8 mouse cellular contexts compared by ENCODE assay signal in the genomic region with DNA sequence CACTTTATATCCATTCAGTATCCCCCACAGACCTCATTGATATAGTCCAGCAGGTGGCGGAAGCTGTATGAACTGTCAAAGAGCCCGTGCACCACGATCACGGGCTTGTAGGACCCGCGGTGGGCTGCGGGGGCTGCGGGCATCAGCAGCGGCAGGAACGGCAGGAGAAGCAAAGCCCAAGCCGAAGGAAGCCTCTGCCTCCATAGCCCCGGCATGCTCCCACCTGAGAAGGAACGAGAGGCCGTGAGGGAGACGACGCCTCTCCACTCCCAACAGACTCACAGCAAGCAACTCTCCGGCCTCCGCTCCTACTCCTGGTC. TPM values are rescaled to one million over a fixed set of nuclear protein-coding genes. Genes with fewer than 3 reads are reported as not detected.
DNase-seq lines count a peak whose midpoint lies in the region; ATAC-seq and TF ChIP-seq lines count a peak whose summit lies in the region.

No protein-coding gene starts in this region.

- H3K4me2 ChIP-seq in heart, embryonic 12.5 days, result peak overlapping the region; percentile 95
- peak overlapping the region; percentile 92 for H3K4me2 ChIP-seq in forebrain, postnatal 0 days (ENCODE audit: low read depth)
- H3K4me2 ChIP-seq in midbrain, embryonic 12.5 days (replicated peaks), result peak overlapping the region; percentile 91

- H3K9me3 ChIP-seq in heart, embryonic 12.5 days (replicated peaks), result no peaks in the 10 kb centered on the region
- H3K9me3 ChIP-seq in forebrain, postnatal 0 days (ENCODE audit: low read length), result no peaks in the 10 kb centered on the region
- no peaks in the 10 kb centered on the region for H3K9me3 ChIP-seq in midbrain, embryonic 12.5 days

- H3K27me3 ChIP-seq in heart, embryonic 12.5 days (replicated peaks), result peaks cover 31% of the 10 kb centered on the region
- no peaks in the 10 kb centered on the region for H3K27me3 ChIP-seq in forebrain, postnatal 0 days (ENCODE audit: insufficient read depth, low read length)
- H3K27me3 ChIP-seq in midbrain, embryonic 12.5 days, result peaks cover 22% of the 10 kb centered on the region

- intact Hi-C loops in heart, postnatal 25 days (cut with DNase I), result no loop called here

- peak overlapping the region; percentile 88 for H3K4me3 ChIP-seq in heart, embryonic 12.5 days
- H3K4me3 ChIP-seq in forebrain, postnatal 0 days (ENCODE audit: low read depth, low read length), result peak overlapping the region; percentile 55
- peak overlapping the region; percentile 58 for H3K4me3 ChIP-seq in midbrain, embryonic 12.5 days

- under 1% methylated on average over 18 of the region's 18 CpGs for WGBS in heart, embryonic 12.5 days
- WGBS in forebrain, postnatal 0 days, result 2% methylated on average over 18 of the region's 18 CpGs
- WGBS in midbrain, embryonic 12.5 days, result under 1% methylated on average over 18 of the region's 18 CpGs

- H3K9ac ChIP-seq in heart, embryonic 12.5 days, result peak overlapping the region; percentile 86
- H3K9ac ChIP-seq in forebrain, postnatal 0 days, result peak overlapping the region; percentile 54
- H3K9ac ChIP-seq in midbrain, embryonic 12.5 days (replicated peaks), result peak overlapping the region; percentile 68

- TF ChIP-seq CTCF in forebrain, postnatal 0 days (IDR thresholded peaks at IDR 0.05; ENCODE audit: low read depth), result peak; percentile 70

- peak overlapping the region; percentile 97; the same call in 1 of the 2 replicates for H3K27ac ChIP-seq in heart, embryonic 12.5 days (ENCODE audit: poor library complexity, severe bottlenecking)
- H3K27ac ChIP-seq in forebrain, postnatal 0 days (ENCODE audit: low read depth, low read length), result peak overlapping the region; percentile 92
- H3K27ac ChIP-seq in midbrain, embryonic 12.5 days (replicated peaks), result peak overlapping the region; percentile 88

- H3K4me1 ChIP-seq in heart, embryonic 12.5 days (replicated peaks), result peaks cover 45% of the 10 kb centered on the region
- peaks cover 26% of the 10 kb centered on the region for H3K4me1 ChIP-seq in forebrain, postnatal 0 days (ENCODE audit: insufficient read depth)
- H3K4me1 ChIP-seq in midbrain, embryonic 12.5 days, result peaks cover 49% of the 10 kb centered on the region

- ATAC-seq in heart, embryonic 12.5 days (ENCODE audit: insufficient number of reproducible peaks, low FRiP score), result peak; percentile 34; the same call in 1 of the 2 replicates
- peak; percentile 42 for ATAC-seq in forebrain, postnatal 0 days
- peak; percentile 17; the same call in 1 of the 2 replicates for ATAC-seq in midbrain, embryonic 12.5 days (ENCODE audit: low FRiP score, low read depth)

- DNase-seq in heart, postnatal 25 days (ENCODE audit: low spot score), result no peak
- peak; percentile 55 for DNase-seq in ZHBTc4 (ENCODE audit: low read depth, low spot score)
- DNase-seq in forebrain, postnatal 0 days, result peak; percentile 66
- peak; percentile 58 for DNase-seq in kidney, postnatal 14 days
- peak; percentile 44 to 54 for DNase-seq in thymus, postnatal 10 days (ENCODE audit: low spot score in 2 of 2)
- DNase-seq in layer of hippocampus, postnatal 25 days (ENCODE audit: extremely low spot score in 1 of 2, low spot score in 1 of 2), result no peak

- peaks cover 30% of the 10 kb centered on the region for H3K36me3 ChIP-seq in heart, embryonic 12.5 days
- H3K36me3 ChIP-seq in forebrain, postnatal 0 days (ENCODE audit: insufficient read depth), result peaks cover 17% of the 10 kb centered on the region
- peaks cover 18% of the 10 kb centered on the region for H3K36me3 ChIP-seq in midbrain, embryonic 12.5 days

RNA-seq across cellular contexts. Expression of gene Ppt2, which starts 1.6 kb away (rescaled TPM):
- polyA plus RNA-seq in heart, embryonic 12.5 days (2016; fragmentation: Nextera tagmentation; extraction: Ambion mirVana), result 28.9 TPM in 2 replicates
- 10 to 100 TPM; 53.2 to 53.7 TPM for total RNA-seq in heart, postnatal 25 days (2021)
- 24.2 and 27.2 TPM in 2 replicates for total RNA-seq in forebrain, postnatal 0 days (2014; rRNA removed)
- polyA plus RNA-seq in forebrain, postnatal 0 days (2015; fragmentation: Nextera tagmentation; extraction: Ambion mirVana), result 17.6 and 20.2 TPM in 2 replicates
- polyA plus RNA-seq in midbrain, embryonic 12.5 days (2016; fragmentation: Nextera tagmentation; extraction: Ambion mirVana), result 21.3 and 23.8 TPM in 2 replicates
- total RNA-seq in layer of hippocampus, postnatal 25 days (2021), result 10 to 100 TPM; 42.4 to 48.4 TPM

RNA-seq across cellular contexts. Expression of gene Prrt1, which starts 2.6 kb away (rescaled TPM):
- polyA plus RNA-seq in heart, embryonic 12.5 days (2016; fragmentation: Nextera tagmentation; extraction: Ambion mirVana), result 0.17 TPM in 1 of 2 replicates, not detected in the other
- 1 to 10 TPM; 1.1 to 1.9 TPM for total RNA-seq in heart, postnatal 25 days (2021)
- total RNA-seq in forebrain, postnatal 0 days (2014; rRNA removed), result 7.8 and 11.4 TPM in 2 replicates
- polyA plus RNA-seq in forebrain, postnatal 0 days (2015; fragmentation: Nextera tagmentation; extraction: Ambion mirVana), result 12.2 and 15.1 TPM in 2 replicates
- 3.9 and 4.2 TPM in 2 replicates for polyA plus RNA-seq in midbrain, embryonic 12.5 days (2016; fragmentation: Nextera tagmentation; extraction: Ambion mirVana)
- total RNA-seq in layer of hippocampus, postnatal 25 days (2021), result 100 to 1,000 TPM; 259 to 330 TPM

RNA-seq across cellular contexts. Expression of gene Egfl8, which starts 11.0 kb away (rescaled TPM):
- polyA plus RNA-seq in heart, embryonic 12.5 days (2016; fragmentation: Nextera tagmentation; extraction: Ambion mirVana), result 0.30 and 0.57 TPM in 2 replicates
- total RNA-seq in heart, postnatal 25 days (2021), result 1 to 10 TPM; 1.7 to 1.8 TPM
- 2.7 and 3.2 TPM in 2 replicates for total RNA-seq in forebrain, postnatal 0 days (2014; rRNA removed)
- 3.8 and 4.8 TPM in 2 replicates for polyA plus RNA-seq in forebrain, postnatal 0 days (2015; fragmentation: Nextera tagmentation; extraction: Ambion mirVana)
- 4.5 and 6.0 TPM in 2 replicates for polyA plus RNA-seq in midbrain, embryonic 12.5 days (2016; fragmentation: Nextera tagmentation; extraction: Ambion mirVana)
- 1 to 10 TPM; 2.1 to 3.7 TPM for total RNA-seq in layer of hippocampus, postnatal 25 days (2021)

RNA-seq across cellular contexts. Expression of gene Fkbpl, which starts 17.8 kb away (rescaled TPM):
- 10.2 and 11.1 TPM in 2 replicates for polyA plus RNA-seq in heart, embryonic 12.5 days (2016; fragmentation: Nextera tagmentation; extraction: Ambion mirVana)
- total RNA-seq in heart, postnatal 25 days (2021), result 1 to 10 TPM; 6.2 to 6.6 TPM
- 9.6 and 19.9 TPM in 2 replicates for total RNA-seq in forebrain, postnatal 0 days (2014; rRNA removed)
- polyA plus RNA-seq in forebrain, postnatal 0 days (2015; fragmentation: Nextera tagmentation; extraction: Ambion mirVana), result 8.2 and 11.4 TPM in 2 replicates
- 16.4 and 18.1 TPM in 2 replicates for polyA plus RNA-seq in midbrain, embryonic 12.5 days (2016; fragmentation: Nextera tagmentation; extraction: Ambion mirVana)
- total RNA-seq in layer of hippocampus, postnatal 25 days (2021), result 10 to 100 TPM; 14.1 to 14.9 TPM

RNA-seq across cellular contexts. Expression of gene Atf6b, which starts 20.2 kb away (rescaled TPM):
- polyA plus RNA-seq in heart, embryonic 12.5 days (2016; fragmentation: Nextera tagmentation; extraction: Ambion mirVana), result 63.2 and 67.0 TPM in 2 replicates
- total RNA-seq in heart, postnatal 25 days (2021), result 10 to 100 TPM; 15.6 to 17.8 TPM
- total RNA-seq in forebrain, postnatal 0 days (2014; rRNA removed), result 39.9 and 43.7 TPM in 2 replicates
- polyA plus RNA-seq in forebrain, postnatal 0 days (2015; fragmentation: Nextera tagmentation; extraction: Ambion mirVana), result 86.1 and 86.4 TPM in 2 replicates
- polyA plus RNA-seq in midbrain, embryonic 12.5 days (2016; fragmentation: Nextera tagmentation; extraction: Ambion mirVana), result 116 and 121 TPM in 2 replicates
- 100 to 1,000 TPM in 1 of 2 experiments, 10 to 100 TPM in 1; 97.1 to 102 TPM for total RNA-seq in layer of hippocampus, postnatal 25 days (2021)

Comparison
In these comparisons a context has a peak if more than half of its experiments do, and no peak if none do; other contexts are left out.
1. DNase-seq: peak in ZHBTc4 (single experiment), forebrain, postnatal 0 days (single experiment), kidney, postnatal 14 days (single experiment) and thymus, postnatal 10 days (2 of 2); none in heart, postnatal 25 days (single experiment) and layer of hippocampus, postnatal 25 days (0 of 2).
2. RNA of gene Prrt1, which starts 2.6 kb away (total RNA-seq): 259 to 330 TPM in layer of hippocampus, postnatal 25 days; 7.8 to 11.4 TPM in forebrain, postnatal 0 days and 1.1 to 1.9 TPM in heart, postnatal 25 days; every median in the first group is over 10 times any median in the second.
3. Peak in every context shown above with its lines, with median percentiles within 50 percentile points of each other: ATAC-seq, H3K27ac ChIP-seq, H3K4me2 ChIP-seq, H3K4me3 ChIP-seq and H3K9ac ChIP-seq.